Mouse (Mus musculus) C2C12 (cell line): Measurements from ENCODE around the gene Shb.

ENCODE experiments used
- CEBPB ChIP-seq: IDR thresholded peaks from one replicate; pipeline ENCODE4 v1.6.1; 2011; ENCODE audit warnings: low read depth, mild to moderate bottlenecking, control low read depth, moderate library complexity
- MYOD1 ChIP-seq: IDR thresholded peaks from one replicate; pipeline ENCODE4 v1.6.1; 2011; ENCODE audit warnings: low read depth; ENCODE audit not compliant: control insufficient read depth, insufficient read length

DNA sequence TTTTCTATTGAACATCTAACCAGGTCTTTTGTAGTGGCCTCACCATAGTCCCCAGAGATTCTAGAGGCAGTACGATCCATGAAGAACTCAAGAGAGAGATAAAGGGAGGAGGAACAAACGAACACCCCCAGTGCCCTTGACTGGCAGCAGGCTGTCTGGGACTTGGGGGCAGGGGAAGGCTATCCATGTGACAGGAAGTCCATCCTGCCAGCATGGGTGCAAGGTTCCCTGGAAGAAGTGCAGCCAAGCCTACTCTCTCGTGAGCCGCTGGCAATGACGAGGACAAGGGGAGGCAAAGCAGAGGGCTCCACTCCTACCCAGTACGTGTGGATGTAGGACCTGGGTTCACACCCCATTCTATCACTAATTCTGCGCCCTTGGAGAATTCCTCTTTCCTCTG is 88.6 kb downstream of the Shb start:
- TF ChIP-seq MYOD1 (no peak), CEBPB (no peak)
